Mouse (Mus musculus) neural tube, embryonic 14.5 days (tissue): ENCODE data around the gene Pdzd2. TPM values are rescaled to one million over a fixed set of nuclear protein-coding genes. Genes with fewer than 3 reads are reported as not detected.

Experiments
- ATAC-seq: fragments of 200-750 bp; cut with Nextera tagmentation; 2 replicates; pipeline ENCODE4 v1.8.0; 2017; ENCODE audit warnings: low read depth, mild to moderate bottlenecking, moderate TSS enrichment, moderate library complexity
- H3K27ac ChIP-seq: fragments of 300-500 bp; sonication (generic); 2 replicates; pipeline ENCODE4 v1.5.1; 2014; ENCODE audit warnings: low read depth, mild to moderate bottlenecking, control low read depth, low read length, moderate library complexity, mixed read lengths
- H3K27me3 ChIP-seq: fragments of 300-500 bp; sonication (generic); 2 replicates; pipeline ENCODE4 v1.6.1; 2014; ENCODE audit warnings: low read length; ENCODE audit not compliant: control insufficient read depth, insufficient read depth
- H3K36me3 ChIP-seq: fragments of 300-500 bp; sonication (generic); 2 replicates; pipeline ENCODE4 v1.6.1; 2014; ENCODE audit warnings: low read length, mixed read lengths; ENCODE audit not compliant: control insufficient read depth, insufficient read depth
- H3K4me1 ChIP-seq: fragments of 300-500 bp; sonication (generic); 2 replicates; pipeline ENCODE4 v1.6.1; 2014; ENCODE audit warnings: low read length; ENCODE audit not compliant: control insufficient read depth, insufficient read depth
- H3K4me2 ChIP-seq: fragments of 300-500 bp; sonication (generic); 2 replicates; pipeline ENCODE4 v1.6.1; 2014; ENCODE audit warnings: mild to moderate bottlenecking, low read depth, low read length, control low read depth
- H3K4me3 ChIP-seq: fragments of 300-500 bp; sonication (generic); 2 replicates; pipeline ENCODE4 v1.5.1; 2014; ENCODE audit warnings: low read depth, low read length, control low read depth, mixed read lengths
- H3K9ac ChIP-seq: fragments of 300-500 bp; sonication (generic); replicated peaks from 2 replicates; pipeline ENCODE4 v1.6.1; 2014; ENCODE audit warnings: low read depth, mild to moderate bottlenecking, control low read depth, low read length, mixed read lengths
- H3K9me3 ChIP-seq: fragments of 300-500 bp; sonication (generic); 2 replicates; pipeline ENCODE4 v1.6.1; 2016; ENCODE audit warnings: low read length; ENCODE audit not compliant: control insufficient read depth
- WGBS: fragments of 180-500 bp; shearing (Covaris S2); extraction: QIAGEN DNeasy Blood & Tissue Kit; methylation state at CpG from one replicate; pipeline ENCODE4 v1.1.7; 2014; 5-methylcytosine and 5-hydroxymethylcytosine counted together
- polyA plus RNA-seq: library from polyadenylated mRNA; unstranded; fragments of >200 nt; fragmentation: Nextera tagmentation; extraction: Ambion mirVana; gene quantifications from 2 replicates; pipeline ENCODE4 v1.2.1, GENCODE M21; 2014

Pdzd2 gene
- polyA plus RNA-seq, 1 experiment from 2014 or later: 16.6 TPM

DNA sequence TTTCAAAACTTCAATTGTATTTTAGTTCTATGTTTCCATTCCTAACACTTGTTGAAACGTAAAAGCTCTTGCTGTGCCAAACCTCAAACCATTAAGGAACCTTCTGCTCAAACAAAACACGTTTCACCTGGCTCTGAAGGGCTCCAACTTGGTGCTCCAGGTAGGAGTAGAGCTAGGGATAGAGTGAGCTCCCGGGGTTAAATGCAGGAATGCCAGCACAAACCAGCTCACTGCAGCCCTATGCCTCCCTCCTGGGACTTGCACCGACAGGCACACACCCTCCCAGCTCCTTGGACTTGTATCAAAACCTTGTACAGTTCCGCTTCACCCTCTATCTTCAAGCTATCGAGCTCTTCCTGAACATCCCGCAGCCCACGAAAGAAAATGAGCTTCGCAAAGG is 189.3 kb downstream of the Pdzd2 start:
- Histone ChIP-seq H3K9me3 (no peaks in the 10 kb centered on the region), H3K4me3 (no peak overlapping the region), H3K4me1 (peaks cover 12% of the 10 kb centered on the region), H3K36me3 (no peaks in the 10 kb centered on the region), H3K27ac (no peak overlapping the region), H3K9ac (no peak overlapping the region), H3K27me3 (no peaks in the 10 kb centered on the region), H3K4me2 (no peak overlapping the region; the same call in 1 of the 2 replicates)
- 35% methylated on average over 9 of the region's 9 CpGs for WGBS
- ATAC-seq: no peak

DNA sequence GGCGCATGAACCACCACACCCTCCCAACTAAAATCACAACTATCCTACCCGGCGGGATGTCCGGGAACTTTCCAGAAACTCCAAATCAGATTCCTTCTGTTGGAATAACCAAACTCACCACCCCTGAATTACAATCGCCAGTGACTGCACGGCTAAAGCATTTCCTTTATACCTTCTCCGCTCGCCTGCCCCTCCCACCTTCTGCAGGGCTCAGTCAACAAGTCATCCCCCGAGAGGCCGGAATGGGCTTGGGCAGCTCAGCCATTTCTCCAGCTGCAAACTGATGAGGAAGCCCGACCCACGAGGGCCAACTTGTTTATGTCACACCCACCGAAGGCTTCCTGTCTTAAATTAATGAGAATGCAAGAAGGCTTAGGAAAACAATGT is 189.8 kb downstream of the Pdzd2 start:
- under 1% methylated on average over 13 of the region's 13 CpGs for WGBS
- H3K27me3 ChIP-seq: no peaks in the 10 kb centered on the region
- peak; percentile 38; the same call in 1 of the 2 replicates for ATAC-seq
- no peak overlapping the region for H3K27ac ChIP-seq
- H3K4me2 ChIP-seq: peak overlapping the region; percentile 89
- H3K9ac ChIP-seq: no peak overlapping the region
- no peaks in the 10 kb centered on the region for H3K36me3 ChIP-seq
- H3K4me3 ChIP-seq: peak overlapping the region; percentile 41
- peaks cover 12% of the 10 kb centered on the region for H3K4me1 ChIP-seq
- no peaks in the 10 kb centered on the region for H3K9me3 ChIP-seq

DNA sequence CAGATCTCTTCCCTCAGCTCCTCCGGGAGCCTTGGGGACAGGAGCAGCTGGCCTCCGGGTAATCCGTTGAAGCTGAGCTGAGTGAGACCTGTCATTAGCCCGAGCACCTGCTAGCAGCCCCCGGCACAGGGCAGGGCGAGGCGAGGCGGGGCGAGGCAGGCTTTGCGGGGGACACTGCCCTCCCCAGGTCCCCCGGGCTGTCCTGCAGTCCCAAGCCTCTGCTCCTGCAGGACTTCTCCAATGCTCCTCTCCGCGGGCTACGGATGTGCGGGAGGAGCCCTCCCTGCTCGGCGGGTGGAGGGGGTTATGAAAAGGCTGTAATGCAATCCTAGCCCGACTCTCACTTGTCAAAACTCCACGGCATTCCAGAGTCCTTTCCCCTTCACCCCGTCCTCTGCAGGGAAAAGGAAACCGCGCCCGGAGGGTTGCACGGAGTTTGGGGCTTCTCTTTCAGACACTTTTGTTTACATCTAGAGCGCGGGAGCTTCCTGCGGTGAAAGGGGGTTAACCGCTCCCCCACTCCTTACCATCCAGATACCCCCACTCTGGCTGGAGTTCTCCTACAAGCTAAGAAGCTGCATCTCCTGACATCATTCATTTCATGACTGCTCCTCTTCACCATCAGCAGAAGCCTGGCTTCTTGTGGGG is 190.3 kb downstream of the Pdzd2 start:
- Histone ChIP-seq H3K9ac (peak overlapping the region; percentile 53), H3K4me1 (peaks cover 12% of the 10 kb centered on the region), H3K27ac (no peak overlapping the region), H3K27me3 (no peaks in the 10 kb centered on the region), H3K9me3 (no peaks in the 10 kb centered on the region), H3K36me3 (no peaks in the 10 kb centered on the region), H3K4me2 (peak overlapping the region; percentile 89), H3K4me3 (peak overlapping the region; percentile 41)
- peak; percentile 73 for ATAC-seq
- WGBS: under 1% methylated on average over 28 of the region's 28 CpGs

DNA sequence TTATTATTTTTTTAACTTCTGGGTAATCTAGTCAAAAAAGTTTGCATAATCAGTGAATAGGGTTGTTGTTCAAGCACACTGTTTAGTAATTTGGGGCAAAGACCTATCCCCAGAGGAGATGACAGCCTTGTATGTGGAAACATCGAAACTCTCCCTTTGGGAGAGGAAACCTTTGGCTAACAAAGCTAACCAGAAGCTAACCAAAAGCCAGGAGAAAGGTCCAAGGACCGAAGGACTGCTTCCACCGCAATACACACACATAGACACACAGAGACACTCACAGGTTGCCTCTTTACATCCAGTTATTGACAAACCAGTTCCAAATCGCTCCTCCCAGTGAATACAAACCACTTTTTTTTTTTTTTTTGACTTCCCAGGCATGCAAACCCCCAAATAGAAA is 191.0 kb downstream of the Pdzd2 start:
- Histone ChIP-seq H3K27me3 (no peaks in the 10 kb centered on the region), H3K4me1 (peaks cover 12% of the 10 kb centered on the region), H3K27ac (no peak overlapping the region), H3K36me3 (no peaks in the 10 kb centered on the region), H3K4me2 (peak overlapping the region; percentile 89), H3K9me3 (no peaks in the 10 kb centered on the region), H3K4me3 (peak overlapping the region; percentile 41; the same call in 1 of the 2 replicates), H3K9ac (peak overlapping the region; percentile 53; the same call in 1 of the 2 replicates)
- 27% methylated on average over 4 of the region's 4 CpGs for WGBS
- no peak for ATAC-seq

DNA sequence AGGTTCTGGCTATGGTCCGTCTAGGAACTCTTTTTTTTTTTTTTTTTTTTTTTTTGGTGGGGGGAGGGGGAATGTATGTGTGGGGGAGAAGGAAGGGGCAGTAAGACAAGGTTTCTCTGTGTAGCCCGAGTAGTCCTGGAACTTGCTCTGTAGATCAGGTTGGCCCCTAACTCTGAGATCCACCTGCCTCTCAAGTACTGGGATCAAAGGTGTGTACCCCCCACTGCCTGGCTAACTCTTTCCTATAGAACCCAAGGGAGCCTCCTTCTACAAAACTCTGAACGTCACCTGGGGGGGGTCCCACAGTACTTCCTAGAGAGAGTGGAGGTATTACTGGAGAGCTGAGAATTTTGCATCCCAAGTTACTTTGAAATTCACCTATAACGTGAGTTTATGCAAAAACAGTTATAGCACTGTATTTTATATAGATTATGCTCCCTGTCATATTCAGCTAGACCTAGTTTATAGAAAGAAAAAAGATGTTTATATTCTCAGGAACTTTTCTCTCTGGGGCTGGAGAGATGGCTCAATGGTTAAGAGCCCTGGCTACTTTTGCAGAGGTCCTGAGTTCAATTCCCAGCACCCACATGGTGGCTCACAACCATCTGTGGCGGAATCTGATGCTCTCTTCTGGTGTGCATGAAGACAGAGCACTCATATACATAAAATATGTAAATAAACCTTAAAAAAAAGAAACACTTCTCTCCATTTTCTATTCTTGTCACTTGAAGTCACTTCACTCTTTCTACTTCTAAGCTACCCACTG is 191.9 kb downstream of the Pdzd2 start:
- WGBS: 83% methylated on average over 5 of the region's 5 CpGs
- ATAC-seq: no peak
- Histone ChIP-seq H3K9ac (no peak overlapping the region), H3K36me3 (no peaks in the 10 kb centered on the region), H3K4me3 (no peak overlapping the region), H3K4me1 (peaks cover 12% of the 10 kb centered on the region), H3K9me3 (no peaks in the 10 kb centered on the region), H3K4me2 (no peak overlapping the region), H3K27ac (no peak overlapping the region), H3K27me3 (no peaks in the 10 kb centered on the region)

DNA sequence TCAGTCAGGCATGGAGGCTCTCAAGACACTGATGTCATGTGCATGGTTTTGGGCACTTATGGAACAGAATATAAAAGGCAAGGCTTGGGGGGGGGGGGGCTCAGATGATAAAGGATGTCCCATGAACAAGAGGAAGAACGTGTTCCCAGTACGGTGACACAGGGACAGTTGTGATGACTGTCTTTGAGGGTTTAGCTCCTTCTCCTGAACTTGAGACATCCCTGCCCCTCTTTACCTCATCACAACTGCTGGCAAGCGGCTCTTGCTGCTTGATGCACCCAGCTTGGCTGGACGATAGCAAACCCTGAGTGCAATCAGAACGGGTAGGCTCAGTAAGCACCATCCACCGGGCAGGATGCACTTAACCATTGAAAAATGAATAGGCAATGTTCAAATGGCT is 192.9 kb downstream of the Pdzd2 start:
- no peak overlapping the region for H3K4me3 ChIP-seq
- WGBS: 82% methylated on average over 6 of the region's 6 CpGs
- no peak overlapping the region for H3K9ac ChIP-seq
- H3K9me3 ChIP-seq: no peaks in the 10 kb centered on the region
- no peak for ATAC-seq
- H3K27ac ChIP-seq: no peak overlapping the region
- no peaks in the 10 kb centered on the region for H3K36me3 ChIP-seq
- H3K27me3 ChIP-seq: no peaks in the 10 kb centered on the region
- H3K4me1 ChIP-seq: peaks cover 12% of the 10 kb centered on the region
- no peak overlapping the region for H3K4me2 ChIP-seq

DNA sequence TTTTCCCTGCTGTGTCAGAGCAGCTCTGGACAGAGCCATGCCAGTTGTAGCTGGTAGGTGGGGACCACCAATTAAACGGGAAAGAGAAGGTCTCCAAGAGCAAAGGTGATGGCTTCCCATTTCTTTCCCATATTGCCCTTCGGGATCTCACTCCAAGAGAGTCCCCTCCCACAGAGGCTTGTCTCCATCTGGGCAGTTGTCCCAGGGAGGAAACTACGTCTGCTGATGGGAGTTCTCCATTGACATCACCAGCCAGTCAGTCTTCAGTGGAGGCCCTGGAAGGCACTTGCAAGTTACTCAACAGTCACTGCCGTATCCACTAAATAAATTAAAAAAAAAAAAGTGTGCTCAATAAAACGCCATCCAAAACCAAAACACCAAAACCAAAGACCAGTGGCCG is 194.1 kb downstream of the Pdzd2 start:
- Histone ChIP-seq H3K9ac (no peak overlapping the region), H3K36me3 (no peaks in the 10 kb centered on the region), H3K4me3 (no peak overlapping the region), H3K9me3 (no peaks in the 10 kb centered on the region), H3K27ac (no peak overlapping the region), H3K4me1 (peaks cover 12% of the 10 kb centered on the region), H3K4me2 (no peak overlapping the region), H3K27me3 (no peaks in the 10 kb centered on the region)
- 70% methylated on average over 6 of the region's 6 CpGs for WGBS
- no peak for ATAC-seq

DNA sequence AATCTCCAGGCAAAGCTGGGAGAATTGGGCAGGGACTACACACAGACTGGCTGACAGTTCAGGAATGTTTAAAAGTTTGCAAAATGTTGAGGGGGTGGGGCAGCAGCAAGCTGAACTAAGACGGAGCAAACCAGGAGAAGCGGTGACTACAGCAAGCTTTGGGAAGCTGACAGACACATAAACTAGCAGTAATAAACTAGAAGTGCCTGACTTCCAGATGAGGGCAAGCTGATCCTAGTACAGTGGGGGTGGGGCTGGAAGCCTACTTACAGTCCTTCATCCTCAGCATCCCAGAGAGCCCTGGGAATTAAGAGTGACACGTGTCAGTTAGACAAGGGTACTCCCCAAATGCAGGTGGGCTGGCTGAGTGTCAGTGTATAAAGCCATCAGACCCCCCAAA is 194.5 kb downstream of the Pdzd2 start:
- Histone ChIP-seq H3K36me3 (no peaks in the 10 kb centered on the region), H3K9me3 (no peaks in the 10 kb centered on the region), H3K4me2 (no peak overlapping the region), H3K9ac (no peak overlapping the region), H3K27ac (no peak overlapping the region), H3K4me1 (peaks cover 12% of the 10 kb centered on the region), H3K4me3 (no peak overlapping the region), H3K27me3 (no peaks in the 10 kb centered on the region)
- 50% methylated on average over 3 of the region's 3 CpGs for WGBS
- ATAC-seq: no peak

DNA sequence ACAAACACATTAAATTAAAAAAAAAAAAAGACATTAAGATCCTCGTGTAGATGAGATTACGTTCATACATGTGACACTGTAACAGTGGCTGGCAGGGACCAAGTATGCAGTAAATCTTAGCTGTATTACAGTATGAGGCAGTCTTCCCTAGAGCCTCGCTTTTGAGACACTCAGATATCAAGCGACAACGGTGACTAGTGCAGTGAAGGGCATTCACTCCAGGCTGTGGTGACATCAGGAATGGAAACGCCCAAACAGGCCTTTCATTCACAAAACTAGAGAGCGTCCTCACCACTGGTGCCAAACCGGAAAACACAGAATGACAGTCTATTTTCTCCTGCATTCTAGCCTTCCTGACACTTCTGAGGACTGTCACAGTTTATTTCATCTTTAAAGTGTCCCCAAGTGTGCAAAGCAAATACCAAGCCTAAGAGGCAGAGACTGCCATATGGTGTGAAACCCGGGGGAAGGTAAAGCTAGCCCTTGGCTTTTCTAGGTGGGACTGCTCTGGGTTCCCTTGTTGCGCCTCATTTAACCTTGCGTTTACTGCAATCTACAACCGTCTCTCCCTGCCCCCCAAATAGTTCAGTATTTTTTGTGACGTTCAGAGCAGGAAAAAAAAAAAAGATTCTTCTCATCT is 195.9 kb downstream of the Pdzd2 start:
- Histone ChIP-seq H3K4me3 (no peak overlapping the region), H3K27ac (no peak overlapping the region), H3K27me3 (no peaks in the 10 kb centered on the region), H3K9ac (no peak overlapping the region), H3K36me3 (no peaks in the 10 kb centered on the region), H3K4me2 (no peak overlapping the region), H3K4me1 (0 out of 2 replicates have a peak, but pooled peaks cover 2% of the 10 kb centered on the region), H3K9me3 (no peaks in the 10 kb centered on the region)
- WGBS: 66% methylated on average over 13 of the region's 13 CpGs
- ATAC-seq: no peak
